Mouse (Mus musculus) ovary, adult 18-20 months (tissue): ENCODE results near the gene Parp12.

Experiments used
- DNase-seq: peaks from one replicate; pipeline ENCODE4 v3.0.0; 2022; ENCODE audit warnings: low spot score, mixed read lengths

The Parp12 gene

DNA sequence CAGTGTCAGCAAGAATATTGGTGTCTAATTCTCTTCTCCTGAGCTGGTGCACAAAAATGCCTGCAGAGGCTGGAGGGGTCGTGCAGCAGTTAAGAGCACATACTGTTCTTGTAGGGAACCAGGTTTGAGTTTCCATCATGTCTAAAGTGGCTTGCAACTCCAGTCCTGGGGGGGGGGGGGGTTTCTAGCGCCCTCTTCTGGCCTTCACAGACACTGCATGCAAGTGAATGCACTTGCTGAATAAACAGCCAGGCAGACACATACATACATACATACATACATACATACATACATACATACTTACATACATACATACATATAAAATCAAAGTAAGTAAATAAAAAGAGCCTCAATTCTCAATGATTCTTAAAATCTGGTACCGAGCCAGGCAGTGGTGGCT lies 59.8 kb downstream of the Parp12 start:
- DNase-seq, result no peak

- DNase-seq, result no peak
These were observed 61.0 kb downstream of the Parp12 start for GRCm38 (mm10) chr6:39057161-39057560.

- no peak for DNase-seq
These were observed 62.3 kb downstream of the Parp12 start for GRCm38 (mm10) chr6:39055831-39056261.

DNA sequence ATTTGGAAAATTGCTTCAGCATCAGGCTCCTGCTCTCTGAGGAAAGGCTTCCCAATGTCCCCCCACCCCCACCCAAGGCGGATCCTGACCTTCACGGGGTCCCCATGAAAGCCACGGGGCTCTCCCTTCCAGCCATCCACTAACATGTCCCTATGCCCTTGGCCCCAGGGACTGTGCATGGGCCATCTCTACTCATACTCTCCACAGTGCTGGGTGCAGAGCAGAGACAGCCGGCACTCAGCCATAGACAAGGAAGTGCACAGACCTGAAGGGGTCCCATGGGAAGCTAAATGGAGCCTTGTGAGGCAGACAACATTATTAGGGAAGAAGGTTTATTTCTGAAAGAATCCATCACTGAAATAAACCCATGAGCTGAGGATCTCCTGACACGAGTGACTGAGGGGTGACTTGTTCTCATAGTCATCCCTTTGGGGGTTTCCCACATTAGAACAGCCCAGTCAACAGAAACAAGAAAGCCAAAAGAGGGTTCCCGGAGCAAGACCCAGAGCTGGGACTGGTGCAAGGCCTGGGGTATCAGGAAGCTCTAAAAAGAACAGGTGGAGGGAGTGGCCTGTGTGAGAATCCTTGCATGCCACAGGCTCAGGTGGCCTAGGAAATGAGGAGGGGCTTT lies 63.2 kb downstream of the Parp12 start:
- no peak for DNase-seq

GRCm38 (mm10) chr6:39054206-39054864 lies 63.8 kb downstream of the Parp12 start:
- no peak for DNase-seq

GRCm38 (mm10) chr6:39052636-39053035 lies 65.5 kb downstream of the Parp12 start:
- no peak for DNase-seq

- no peak for DNase-seq
These were observed 66.2 kb downstream of the Parp12 start for GRCm38 (mm10) chr6:39051799-39052556.

- DNase-seq, result no peak
These were observed 67.3 kb downstream of the Parp12 start for GRCm38 (mm10) chr6:39050836-39051235.

DNA sequence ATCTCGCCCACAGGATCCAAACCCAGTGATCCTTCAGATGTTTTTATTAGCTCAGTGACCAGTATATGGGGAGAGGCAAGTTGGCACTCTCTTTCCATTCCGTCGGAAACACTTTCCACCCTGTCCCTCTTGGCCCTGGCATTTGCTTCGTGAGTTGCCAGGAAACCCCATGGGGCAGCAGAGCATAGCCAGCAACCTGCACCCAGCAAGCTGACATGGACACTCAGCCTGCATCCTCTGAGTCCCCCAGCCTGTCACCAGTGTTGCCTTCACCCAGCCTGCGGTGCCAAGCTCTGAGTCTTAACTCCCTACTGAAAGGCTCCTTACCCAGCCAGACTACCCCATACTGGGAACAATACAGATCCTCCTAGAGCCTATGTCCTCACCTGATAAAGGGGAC lies 69.0 kb downstream of the Parp12 start:
- DNase-seq, result no peak

DNA sequence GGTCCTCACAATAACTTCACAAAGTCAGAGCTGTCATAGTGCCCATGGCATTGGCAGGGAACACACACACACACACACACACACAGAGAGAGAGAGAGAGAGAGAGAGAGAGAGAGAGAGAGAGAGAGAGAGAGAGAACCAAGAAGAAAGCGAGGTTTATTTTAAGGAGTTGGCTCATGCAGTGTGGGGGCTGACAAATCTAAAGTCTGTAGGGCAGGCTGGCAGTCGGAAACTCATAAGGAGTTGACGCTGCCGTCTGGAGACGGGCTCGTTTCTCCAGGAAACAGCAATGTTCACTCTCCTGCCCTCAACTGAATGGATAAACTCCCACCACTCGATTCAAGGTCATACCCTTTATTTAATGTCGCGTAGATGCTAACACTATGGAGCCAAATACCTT lies 77.7 kb downstream of the Parp12 start:
- no peak for DNase-seq
